Mouse (Mus musculus) adrenal gland, adult 2 months (tissue): ENCODE measurements around the gene Fars2. TPM values are rescaled to one million over a fixed set of nuclear protein-coding genes. Genes with fewer than 3 reads are reported as not detected.

Source experiments
- DNase-seq: peaks from one replicate; pipeline ENCODE4 v3.0.0; 2021
- long read RNA-seq: library from polyadenylated mRNA; stranded (forward); transcript quantifications from one replicate; pipeline ENCODE4 v2.0.0, GENCODE M21; 2021
- polyA plus RNA-seq: library from polyadenylated mRNA; depleted of rRNA; stranded (reverse); fragments of >200 nt; gene quantifications from 2 replicates; pipeline ENCODE4 v1.2.3, GENCODE M21; 2012; rRNA removed
- total RNA-seq, 2 experiments: library from RNA; stranded (reverse); gene quantifications; 2 replicates each; pipeline ENCODE4 v1.2.3; 2021

Fars2 gene
- total RNA-seq (100 to 1,000 TPM in 1 of 2 experiments, 10 to 100 TPM in 1; 87.8 to 121 TPM), polyA plus RNA-seq (61.9 and 73.5 TPM in 2 replicates)
- long read RNA-seq, transcript Fars2-201 (7 exons, 2,125 nt) = major isoform, 95 of 106 reads
- long read RNA-seq, partial matches to known transcripts = 2 of 106 reads
- long read RNA-seq, other reads (novel, unspliced or antisense) = 6 of 106 reads

DNA sequence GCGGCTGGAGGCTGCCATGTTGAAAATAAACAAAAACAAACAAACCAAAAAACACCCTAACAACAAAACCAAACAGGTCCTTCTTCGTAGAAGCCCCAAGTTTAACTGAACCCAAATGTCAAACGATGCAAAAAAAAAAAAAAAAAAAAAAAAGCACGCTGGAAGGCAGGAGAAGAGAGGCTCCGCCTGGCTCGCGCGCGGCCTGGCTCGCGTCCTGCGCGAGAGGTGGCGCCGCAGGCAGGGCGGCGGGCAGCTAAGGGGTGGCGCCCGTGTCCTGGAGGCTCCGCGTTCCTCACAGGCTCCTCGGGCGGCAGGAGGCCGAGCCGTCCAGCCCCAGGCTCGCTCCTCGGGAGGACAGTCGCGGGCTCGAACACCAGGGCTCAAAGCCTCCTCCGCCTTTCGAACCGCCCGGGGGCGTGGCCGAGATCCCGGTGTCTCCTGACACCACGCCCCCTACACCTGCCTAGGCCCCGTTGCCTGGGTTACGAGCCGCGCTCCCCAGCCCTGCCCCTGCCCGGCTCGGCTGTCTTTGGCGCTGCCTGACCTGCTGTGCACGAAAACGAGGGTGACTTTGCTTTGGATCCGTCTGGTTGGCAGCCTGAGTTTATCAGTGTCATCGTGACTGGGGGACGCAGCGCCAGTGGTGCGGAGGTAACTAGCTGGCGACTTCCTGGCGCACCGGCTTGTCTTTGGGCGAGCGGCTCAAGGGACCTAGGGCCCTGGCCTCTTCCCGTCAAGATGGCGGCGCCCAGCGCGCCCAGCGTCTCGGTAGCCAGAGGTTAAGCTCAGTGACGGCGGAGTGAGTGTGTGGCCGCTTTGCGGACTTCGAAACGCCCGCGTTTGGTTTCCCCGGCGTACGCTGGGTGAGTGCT lies at the start of gene Fars2, which contains the start of gene Lyrm4:
Gene Fars2 (plus strand): TSS at position 270 of the 872 bp plus-strand sequence.
Gene Lyrm4 (minus strand): TSS at position 384 of the 872 bp plus-strand sequence.
- peak; percentile 99 for DNase-seq

DNA sequence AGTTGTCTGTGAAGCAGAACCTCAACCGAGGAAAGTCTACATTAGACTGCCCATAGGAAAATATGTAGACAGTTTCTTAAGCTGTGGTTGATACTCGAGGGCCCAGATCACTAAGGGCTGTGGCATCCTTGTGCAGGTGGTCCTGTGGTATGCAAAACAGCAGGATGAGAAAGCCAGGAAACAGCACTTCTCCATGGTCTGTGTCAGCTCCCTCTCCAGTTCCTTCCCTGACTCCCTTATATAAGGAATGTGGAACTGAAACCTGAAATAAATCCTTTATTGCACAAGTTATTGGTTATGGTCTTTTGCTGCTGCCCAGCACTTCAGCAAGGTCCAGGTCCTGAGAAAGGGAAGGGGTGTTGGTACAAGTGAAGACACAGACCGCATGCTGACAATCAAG lies 42.7 kb upstream of the Fars2 start:
- no peak for DNase-seq

DNA sequence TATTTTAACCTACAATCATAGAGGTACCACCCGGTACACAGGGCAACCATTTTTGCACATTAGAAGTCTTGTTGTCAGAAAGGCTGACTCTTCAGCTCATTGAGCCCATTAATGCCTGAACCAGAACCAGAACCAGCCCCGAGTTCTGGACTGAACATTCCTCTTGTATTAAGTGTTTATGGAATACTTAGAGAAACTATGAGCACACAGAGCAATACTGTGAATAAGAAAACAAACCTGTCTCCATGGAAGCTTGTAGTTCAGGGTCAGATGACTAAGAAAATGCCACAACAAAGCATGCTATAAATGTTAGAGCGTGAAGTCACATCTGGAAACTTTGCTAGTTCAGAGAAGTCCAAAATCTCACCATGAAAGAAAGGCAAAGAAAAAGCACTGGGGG lies 35.6 kb upstream of the Fars2 start:
- DNase-seq = peak; percentile 50

DNA sequence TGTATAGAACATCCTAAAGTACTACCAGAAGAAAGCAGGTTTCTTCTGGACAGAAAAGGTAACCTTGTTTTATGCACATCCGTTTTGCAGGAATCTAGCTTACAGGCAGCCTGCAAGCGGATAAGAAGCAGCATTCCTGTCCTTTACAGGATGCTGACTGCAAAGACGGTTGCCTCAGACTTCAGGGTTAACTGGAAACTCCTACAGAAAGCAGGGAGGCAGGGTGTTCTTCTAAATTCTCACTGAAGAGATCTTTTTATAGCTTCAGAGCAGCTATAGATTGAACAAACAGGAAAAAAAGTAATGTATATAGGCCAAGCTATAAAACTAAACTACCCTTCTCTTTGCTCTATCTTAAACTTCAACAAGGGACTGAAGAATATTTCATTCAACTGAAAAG lies 32.5 kb upstream of the Fars2 start:
- DNase-seq = no peak

DNA sequence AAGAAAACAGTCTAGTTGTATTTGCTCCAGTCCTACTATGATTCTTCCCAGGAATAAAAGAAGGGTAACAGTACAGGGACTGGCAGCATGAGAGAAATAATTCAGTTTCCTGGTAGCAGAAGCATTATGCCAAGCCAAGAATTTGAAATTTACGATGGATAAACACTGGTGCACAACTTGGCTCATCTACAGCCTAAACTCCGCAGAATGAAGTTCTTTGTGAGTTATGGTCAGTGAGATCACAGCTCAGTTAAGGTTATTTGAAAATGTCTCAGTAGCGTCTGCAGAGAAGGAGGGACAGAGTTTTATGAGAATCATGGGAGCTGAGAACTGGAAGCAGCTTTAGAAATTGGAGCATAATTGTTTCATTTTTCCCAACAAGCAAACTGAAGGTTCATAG lies 31.2 kb upstream of the Fars2 start:
- DNase-seq = peak; percentile 27

- peak; percentile 78 for DNase-seq
Observed at GRCm38 (mm10) chr13:36086608-36087391, 30.4 kb upstream of the Fars2 start.

- no peak for DNase-seq
Observed at GRCm38 (mm10) chr13:36087427-36087826, 29.8 kb upstream of the Fars2 start.

- no peak for DNase-seq
Observed at GRCm38 (mm10) chr13:36088168-36088567, 29.0 kb upstream of the Fars2 start.

- no peak for DNase-seq
Observed at GRCm38 (mm10) chr13:36096684-36097383, 20.4 kb upstream of the Fars2 start.

DNA sequence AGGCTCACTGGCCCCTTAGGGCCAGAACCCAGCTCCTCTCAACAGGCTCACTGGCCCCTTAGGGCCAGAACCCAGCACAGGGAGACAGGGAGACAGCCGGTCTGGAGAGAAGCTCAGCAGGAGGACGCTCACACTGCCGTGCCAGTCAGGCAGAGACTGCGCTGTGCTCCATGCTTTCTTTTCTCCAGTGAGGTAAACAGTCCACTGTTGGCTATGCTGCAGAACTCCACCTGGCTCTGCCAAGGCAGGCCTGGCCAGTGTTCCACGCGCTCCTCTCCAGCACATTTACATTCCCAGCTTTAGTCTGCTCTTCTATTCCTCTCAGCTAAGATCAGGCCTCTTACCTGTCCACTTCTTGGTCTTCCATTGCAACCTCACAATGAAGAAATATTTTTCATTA lies 11.6 kb upstream of the Fars2 start:
- no peak for DNase-seq

DNA sequence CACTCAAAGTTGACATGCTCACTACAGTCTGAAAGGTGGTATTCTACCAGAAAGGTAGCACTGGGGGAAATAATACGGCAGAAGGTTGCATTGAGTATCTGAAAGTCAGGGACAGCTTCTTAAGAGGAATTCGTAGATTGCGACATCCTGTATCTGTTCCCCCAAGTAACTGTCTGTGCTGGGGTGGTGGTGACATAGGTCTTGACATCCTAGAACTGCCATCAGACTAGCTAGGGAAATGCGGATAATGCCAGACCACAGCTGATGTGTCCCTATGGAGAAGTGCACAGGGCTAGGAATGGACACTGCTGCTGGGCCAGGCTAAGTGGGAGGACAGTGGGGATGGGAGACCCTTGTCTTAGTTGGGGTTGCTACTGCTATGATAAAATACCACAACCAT lies 8.7 kb upstream of the Fars2 start:
- no peak for DNase-seq

DNA sequence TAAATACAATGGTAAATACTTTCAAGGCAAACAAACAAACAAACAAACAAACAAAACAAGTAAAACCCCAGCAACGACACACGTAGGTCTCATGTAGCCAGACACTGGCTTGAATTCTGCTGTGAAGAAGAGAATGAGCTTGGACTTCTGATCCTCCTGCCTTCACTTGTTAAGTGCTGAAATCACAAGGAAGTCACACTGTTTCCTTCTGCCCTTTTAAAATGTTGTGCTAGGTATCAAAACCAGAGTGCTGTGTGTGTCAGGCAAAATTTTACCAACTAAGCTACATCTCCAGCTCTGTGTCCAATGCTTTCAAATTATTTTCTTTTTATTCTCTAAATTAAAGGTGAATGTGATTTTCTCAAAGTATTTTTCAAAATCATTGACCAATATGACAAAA lies 5.9 kb upstream of the Fars2 start:
- no peak for DNase-seq

DNA sequence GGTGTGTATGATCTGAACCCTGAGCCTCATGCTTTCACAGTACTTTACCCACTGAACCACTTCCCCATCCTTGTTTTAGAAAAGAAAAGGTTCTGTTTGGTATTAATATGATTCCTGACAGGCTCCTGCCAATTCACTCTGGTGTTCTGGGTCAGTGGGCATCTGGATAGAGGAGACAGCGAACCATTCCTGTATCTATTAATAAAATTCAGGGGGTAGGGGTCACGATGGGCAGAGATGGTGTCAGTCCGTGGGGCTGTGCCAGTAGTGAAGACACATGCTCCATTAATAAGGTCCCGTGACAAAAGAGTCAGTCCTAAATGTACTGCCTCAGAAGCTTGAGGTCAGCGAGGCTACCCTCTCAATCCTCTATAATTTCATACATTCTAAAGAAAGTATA lies 4.0 kb upstream of the Fars2 start:
- DNase-seq = no peak

- DNase-seq = peak; percentile 67
Observed at GRCm38 (mm10) chr13:36116520-36117142, 581 bp upstream of the Fars2 start.

DNA sequence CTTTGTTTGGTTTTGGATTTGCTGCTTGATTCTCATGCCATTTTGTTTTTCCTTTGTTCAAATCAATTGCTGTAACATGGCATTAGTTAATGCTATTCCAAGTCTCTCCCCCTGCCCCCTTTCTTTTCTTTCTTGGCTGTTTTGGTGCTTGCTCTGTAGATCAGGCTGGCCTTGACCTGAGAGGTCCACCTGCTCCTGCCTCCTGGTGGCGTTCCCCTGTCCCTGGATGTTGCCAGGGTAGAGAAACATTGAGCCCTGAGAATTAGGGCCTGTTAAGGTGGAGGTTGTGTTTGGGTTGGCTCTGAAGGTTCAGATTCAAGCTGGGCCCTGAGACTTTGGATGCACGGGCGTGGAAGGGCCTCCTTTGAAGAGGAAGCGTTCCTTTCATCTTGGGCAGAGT lies 2.5 kb downstream of the Fars2 start:
- DNase-seq = no peak

DNA sequence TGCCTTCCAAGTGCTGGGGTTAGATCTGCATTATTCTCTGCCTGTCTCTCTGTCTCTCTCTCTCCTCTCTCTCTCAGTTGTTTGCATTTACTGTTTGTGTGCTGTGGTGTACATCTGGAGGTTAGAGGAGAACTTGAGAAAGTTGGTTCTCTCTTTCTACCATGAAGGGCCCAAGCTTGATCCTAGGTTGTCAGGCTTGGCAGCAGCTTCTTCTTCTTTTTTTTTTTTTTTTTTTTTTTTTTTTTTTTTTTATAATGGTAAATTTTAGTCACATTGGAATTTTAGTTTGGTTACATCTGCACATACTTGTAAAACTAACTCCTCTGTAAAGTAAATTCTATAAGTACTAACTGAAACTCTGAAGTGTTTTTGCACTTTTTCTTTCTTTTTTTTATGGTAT lies 3.4 kb downstream of the Fars2 start:
- no peak for DNase-seq

GRCm38 (mm10) chr13:36129360-36130054 lies 12.3 kb downstream of the Fars2 start:
- no peak for DNase-seq

GRCm38 (mm10) chr13:36131401-36131800 lies 14.2 kb downstream of the Fars2 start:
- peak; percentile 72 for DNase-seq

DNA sequence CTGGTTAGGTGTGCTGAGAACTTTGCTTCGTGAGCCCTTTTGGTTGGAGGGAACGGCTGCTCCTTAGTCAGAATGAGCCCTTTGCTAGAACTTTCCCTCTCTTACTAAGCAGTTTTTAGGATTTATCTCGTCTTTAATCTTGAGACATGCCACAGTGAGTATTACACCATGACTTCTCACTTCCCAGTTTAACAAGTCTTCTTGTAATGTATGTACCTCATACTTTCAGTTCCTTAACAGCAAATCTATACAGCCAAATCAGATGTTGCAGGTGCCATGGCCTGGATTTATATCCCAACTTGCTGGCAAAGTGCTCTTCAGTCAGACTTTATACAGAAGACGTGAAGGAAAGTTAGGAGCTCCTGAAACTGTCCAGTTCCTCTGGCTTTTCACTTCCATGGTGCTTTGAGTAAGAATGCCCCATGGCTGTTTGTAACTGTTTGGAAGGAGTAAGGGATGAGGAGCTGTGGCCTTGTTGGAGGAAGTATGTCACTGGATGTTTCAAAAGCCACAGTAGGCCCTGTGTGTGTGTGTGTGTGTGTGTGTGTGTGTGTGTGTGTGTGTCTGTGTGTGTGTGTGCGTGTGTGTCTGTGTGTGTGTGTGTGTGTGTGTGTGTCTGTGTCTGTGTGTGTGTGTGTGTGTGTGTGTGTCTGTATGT lies 14.9 kb downstream of the Fars2 start:
- DNase-seq = no peak

DNA sequence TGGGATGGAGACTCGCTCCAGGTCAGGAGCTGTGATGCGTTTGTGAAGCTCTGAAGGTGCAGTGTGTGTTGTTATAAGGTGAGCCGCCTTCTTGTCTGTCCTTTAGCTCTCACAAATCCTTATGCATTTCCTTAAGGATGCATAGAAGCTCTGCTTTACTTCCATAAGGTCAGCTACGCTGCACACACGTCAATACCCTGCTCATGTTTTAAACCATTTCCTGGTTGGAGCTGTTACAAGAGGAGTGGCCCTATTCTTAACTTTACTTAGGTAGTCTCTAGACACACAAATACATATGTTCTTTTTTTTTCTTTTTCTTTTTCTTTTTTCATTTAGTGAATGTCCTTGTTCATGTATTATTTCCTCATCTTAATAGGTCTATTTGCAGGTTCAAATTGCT lies 22.5 kb downstream of the Fars2 start:
- DNase-seq = no peak
